Mouse (Mus musculus): ENCODE data around the gene Slc25a10. TPM values are rescaled to one million over a fixed set of nuclear protein-coding genes. Genes with fewer than 3 reads are reported as not detected.
"Not testable (repeated sequence)": the region's sequence is repeated elsewhere in the genome, so short reads cannot be mapped to it uniquely, and the experiment has no call there.

The Slc25a10 gene
- polyA plus RNA-seq, 1 experiment, result 416 TPM

DNA sequence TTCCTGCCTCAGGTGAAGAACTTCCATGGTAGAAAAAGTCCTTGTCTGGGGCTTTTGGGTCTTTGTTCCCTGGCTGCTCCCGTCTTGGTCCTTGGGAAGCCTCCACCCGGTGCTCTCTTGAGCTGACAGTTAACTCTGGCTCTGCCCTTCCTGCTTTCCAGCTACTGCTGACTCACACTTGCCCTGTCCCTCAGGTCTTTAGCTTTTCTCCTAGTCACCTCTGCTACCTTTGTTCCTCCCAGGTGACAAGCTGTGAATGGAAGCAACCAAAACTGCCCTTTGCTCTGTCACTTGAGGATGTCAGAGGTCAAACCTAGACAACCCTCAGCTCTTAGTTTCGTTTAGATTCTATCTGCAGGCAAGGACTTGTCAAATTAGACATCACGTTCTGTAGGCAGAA is 18.3 kb downstream of the Slc25a10 start:
- WGBS, result 14% methylated on average over 4 of the region's 4 CpGs
- no peaks in the 10 kb centered on the region for H3K27me3 ChIP-seq (ENCODE audit: control insufficient read depth, insufficient read depth, low read length)
- no peaks in the 10 kb centered on the region for H3K36me3 ChIP-seq (ENCODE audit: control insufficient read depth, insufficient read depth, low read length)
- peaks cover 25% of the 10 kb centered on the region for H3K4me1 ChIP-seq (ENCODE audit: control insufficient read depth, insufficient read depth, insufficient read length, low read length)
- H3K4me3 ChIP-seq (ENCODE audit: low read depth, low read length), result no peak overlapping the region
- H3K27ac ChIP-seq (ENCODE audit: insufficient read depth, low read depth, low read length), result peak overlapping the region; percentile 86
- TF ChIP-seq POLR2A (IDR thresholded peaks at IDR 0.05; ENCODE audit: low read depth, low read length) (no peak), CTCF (IDR thresholded peaks at IDR 0.05; ENCODE audit: extremely low read depth, insufficient read length, insufficient replicate concordance, low read depth, low read length) (no peak)

DNA sequence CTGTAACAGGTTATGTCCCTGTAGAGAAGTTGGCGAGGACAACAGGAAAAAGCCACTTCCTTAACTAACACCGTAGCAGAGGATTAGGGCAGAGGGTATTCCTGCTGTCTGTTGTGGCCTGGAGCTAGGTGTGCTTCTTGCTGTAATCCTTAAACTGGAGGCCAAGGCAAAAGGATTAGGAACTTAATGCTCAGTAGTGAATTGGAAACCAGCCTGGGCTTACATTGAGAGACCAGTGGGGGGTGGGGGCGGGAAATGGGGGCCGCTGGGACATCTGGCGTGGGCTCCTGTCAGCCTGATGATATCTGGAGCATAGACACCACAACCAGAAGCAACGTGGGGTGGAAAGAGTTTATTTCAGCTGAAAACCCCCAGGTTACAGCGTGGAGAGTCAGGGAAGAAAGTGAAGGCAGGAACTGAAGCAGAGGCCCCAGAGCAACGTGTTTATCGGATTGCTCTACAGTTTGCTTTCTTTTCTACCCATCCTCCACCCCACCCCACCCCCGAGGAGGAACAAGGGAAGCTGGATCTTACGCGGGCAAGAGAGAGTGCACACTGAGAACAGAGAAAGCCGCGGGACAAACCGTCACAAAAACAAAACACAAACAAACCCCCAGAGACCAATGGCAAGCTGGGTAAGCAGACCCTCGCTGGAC is 18.9 kb downstream of the Slc25a10 start:
- H3K4me1 ChIP-seq (ENCODE audit: control insufficient read depth, insufficient read depth, insufficient read length, low read length), result peaks cover 27% of the 10 kb centered on the region
- peak overlapping the region; percentile 86 for H3K27ac ChIP-seq (ENCODE audit: insufficient read depth, low read depth, low read length)
- TF ChIP-seq POLR2A (IDR thresholded peaks at IDR 0.05; ENCODE audit: low read depth, low read length) (no peak), CTCF (IDR thresholded peaks at IDR 0.05; ENCODE audit: extremely low read depth, insufficient read length, insufficient replicate concordance, low read depth, low read length) (no peak)
- no peaks in the 10 kb centered on the region for H3K27me3 ChIP-seq (ENCODE audit: control insufficient read depth, insufficient read depth, low read length)
- peak overlapping the region; percentile 38 for H3K4me3 ChIP-seq (ENCODE audit: low read depth, low read length)
- 4% methylated on average over 16 of the region's 16 CpGs for whole genome bisulfite sequencing
- no peaks in the 10 kb centered on the region for H3K36me3 ChIP-seq (ENCODE audit: control insufficient read depth, insufficient read depth, low read length)

- WGBS, result 16% methylated on average over 6 of the region's 6 CpGs
- Histone ChIP-seq H3K4me1 (ENCODE audit: control insufficient read depth, insufficient read depth, insufficient read length, low read length) (peaks cover 23% of the 10 kb centered on the region; the same call in 1 of the 2 replicates), H3K36me3 (ENCODE audit: control insufficient read depth, insufficient read depth, low read length) (no peaks in the 10 kb centered on the region), H3K27me3 (ENCODE audit: control insufficient read depth, insufficient read depth, low read length) (no peaks in the 10 kb centered on the region), H3K4me3 (ENCODE audit: low read depth, low read length) (no peak overlapping the region), H3K27ac (ENCODE audit: insufficient read depth, low read depth, low read length) (no peak overlapping the region)
- TF ChIP-seq CTCF (IDR thresholded peaks at IDR 0.05; ENCODE audit: extremely low read depth, insufficient read length, insufficient replicate concordance, low read depth, low read length) (no peak), POLR2A (IDR thresholded peaks at IDR 0.05; ENCODE audit: low read depth, low read length) (no peak)
These were observed 21.3 kb downstream of the Slc25a10 start for GRCm38 (mm10) chr11:120512790-120513453.

GRCm38 (mm10) chr11:120514262-120514661 is 22.6 kb downstream of the Slc25a10 start:
- H3K4me3 ChIP-seq (ENCODE audit: low read depth, low read length); H3K36me3 ChIP-seq (ENCODE audit: control insufficient read depth, insufficient read depth, low read length); H3K27me3 ChIP-seq (ENCODE audit: control insufficient read depth, insufficient read depth, low read length); H3K27ac ChIP-seq (ENCODE audit: insufficient read depth, low read depth, low read length): not testable (repeated sequence)
- peaks cover 23% of the 10 kb centered on the region; the same call in 1 of the 2 replicates for H3K4me1 ChIP-seq (ENCODE audit: control insufficient read depth, insufficient read depth, insufficient read length, low read length)
- WGBS, result 96% methylated on average over 2 of the region's 2 CpGs

DNA sequence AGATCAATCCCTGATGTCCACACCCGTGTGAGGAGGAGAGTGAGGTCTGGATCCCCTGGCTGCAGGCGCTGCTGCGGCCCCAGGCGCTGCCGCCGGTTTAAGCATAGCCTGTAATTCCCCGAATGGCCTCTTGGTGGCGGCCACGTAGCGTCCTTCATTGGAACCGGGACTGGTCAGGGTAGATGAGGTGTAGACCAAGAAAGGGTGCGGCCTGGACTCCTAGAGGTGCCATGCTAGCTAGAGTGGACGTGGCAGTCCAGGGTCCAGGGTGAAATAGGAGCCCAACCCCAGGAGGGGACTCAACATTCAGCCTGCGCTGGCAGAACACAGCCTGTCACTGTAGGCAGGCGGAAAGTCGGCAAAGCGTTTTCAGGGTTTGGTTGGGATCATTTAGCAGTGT is 24.0 kb downstream of the Slc25a10 start:
- peak overlapping the region; percentile 71 for H3K27ac ChIP-seq (ENCODE audit: insufficient read depth, low read depth, low read length)
- H3K27me3 ChIP-seq (ENCODE audit: control insufficient read depth, insufficient read depth, low read length), result no peaks in the 10 kb centered on the region
- no peak overlapping the region for H3K4me3 ChIP-seq (ENCODE audit: low read depth, low read length)
- no peaks in the 10 kb centered on the region for H3K36me3 ChIP-seq (ENCODE audit: control insufficient read depth, insufficient read depth, low read length)
- TF ChIP-seq CTCF (IDR thresholded peaks at IDR 0.05; ENCODE audit: extremely low read depth, insufficient read length, insufficient replicate concordance, low read depth, low read length) (peak; percentile 93), POLR2A (IDR thresholded peaks at IDR 0.05; ENCODE audit: low read depth, low read length) (no peak; the same call in 1 of the 2 replicates)
- peaks cover 17% of the 10 kb centered on the region; the same call in 1 of the 2 replicates for H3K4me1 ChIP-seq (ENCODE audit: control insufficient read depth, insufficient read depth, insufficient read length, low read length)
- 15% methylated on average over 17 of the region's 17 CpGs for WGBS

- Histone ChIP-seq H3K36me3 (ENCODE audit: control insufficient read depth, insufficient read depth, low read length) (no peaks in the 10 kb centered on the region), H3K27me3 (ENCODE audit: control insufficient read depth, insufficient read depth, low read length) (no peaks in the 10 kb centered on the region), H3K27ac (ENCODE audit: insufficient read depth, low read depth, low read length) (no peak overlapping the region), H3K4me3 (ENCODE audit: low read depth, low read length) (no peak overlapping the region), H3K4me1 (ENCODE audit: control insufficient read depth, insufficient read depth, insufficient read length, low read length) (peaks cover 15% of the 10 kb centered on the region; the same call in 1 of the 2 replicates)
- TF ChIP-seq POLR2A (IDR thresholded peaks at IDR 0.05; ENCODE audit: low read depth, low read length) (no peak), CTCF (IDR thresholded peaks at IDR 0.05; ENCODE audit: extremely low read depth, insufficient read length, insufficient replicate concordance, low read depth, low read length) (no peak)
- 91% methylated on average over 4 of the region's 4 CpGs for WGBS
These were observed 25.5 kb downstream of the Slc25a10 start for GRCm38 (mm10) chr11:120517147-120517546.

GRCm38 (mm10) chr11:120518027-120518426 is 26.4 kb downstream of the Slc25a10 start:
- Histone ChIP-seq H3K36me3 (ENCODE audit: control insufficient read depth, insufficient read depth, low read length) (no peaks in the 10 kb centered on the region), H3K27me3 (ENCODE audit: control insufficient read depth, insufficient read depth, low read length) (no peaks in the 10 kb centered on the region), H3K4me3 (ENCODE audit: low read depth, low read length) (no peak overlapping the region), H3K27ac (ENCODE audit: insufficient read depth, low read depth, low read length) (peak overlapping the region; percentile 98), H3K4me1 (ENCODE audit: control insufficient read depth, insufficient read depth, insufficient read length, low read length) (peaks cover 15% of the 10 kb centered on the region; the same call in 1 of the 2 replicates)
- no peak for TF ChIP-seq CTCF (IDR thresholded peaks at IDR 0.05; ENCODE audit: extremely low read depth, insufficient read length, insufficient replicate concordance, low read depth, low read length)
- TF ChIP-seq POLR2A (IDR thresholded peaks at IDR 0.05; ENCODE audit: low read depth, low read length), result no peak
- WGBS, result 24% methylated on average over 6 of the region's 6 CpGs

All from small intestine, adult 2 months (tissue).